Mouse (Mus musculus): Measurements from ENCODE around the gene Kif13a. TPM values are rescaled to one million over a fixed set of nuclear protein-coding genes. Genes with fewer than 3 reads are reported as not detected.

Kif13a gene
- polyA plus RNA-seq, 1 experiment from 2014 or later, result 14.5 TPM

GRCm38 (mm10) chr13:46900870-46901555, 28.7 kb downstream of the Kif13a start:
- Histone ChIP-seq H3K36me3 (ENCODE audit: control insufficient read depth, insufficient read depth, low read length) (no peaks in the 10 kb centered on the region), H3K4me1 (replicated peaks; ENCODE audit: control insufficient read depth, insufficient read depth, low read length) (no peaks in the 10 kb centered on the region), H3K4me3 (ENCODE audit: low read depth, low read length) (no peak overlapping the region), H3K9ac (ENCODE audit: low read depth, low read length) (no peak overlapping the region), H3K27me3 (ENCODE audit: control insufficient read depth, insufficient read depth, low read length) (no peaks in the 10 kb centered on the region), H3K4me2 (replicated peaks; ENCODE audit: low read depth, low read length) (no peak overlapping the region), H3K9me3 (ENCODE audit: control insufficient read depth, low read length) (no peaks in the 10 kb centered on the region), H3K27ac (ENCODE audit: low read depth, low read length) (no peak overlapping the region)
- ATAC-seq (ENCODE audit: low FRiP score), result no peak
- WGBS, result 97% methylated on average over 11 of the region's 11 CpGs
- no peak for DNase-seq (ENCODE audit: low spot score)

DNA sequence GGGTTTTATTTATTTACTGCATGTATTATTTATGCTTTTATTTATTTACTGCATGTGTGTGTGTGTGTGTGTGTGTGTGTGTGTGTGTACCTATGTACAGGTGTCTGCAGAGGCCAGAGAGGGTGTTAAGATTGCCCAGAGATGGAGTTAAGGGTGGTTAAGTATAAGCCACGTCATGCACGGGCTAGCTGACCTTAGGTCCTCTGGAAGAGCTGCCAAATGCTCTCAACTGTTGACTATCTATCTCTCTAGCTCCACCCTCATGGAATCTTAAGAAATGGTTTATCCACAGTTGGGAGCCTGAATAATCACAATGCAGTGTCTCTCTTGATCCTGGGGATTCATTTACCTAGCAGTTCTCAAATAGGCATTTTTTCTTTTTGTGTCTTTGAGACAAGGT, 30.8 kb downstream of the Kif13a start:
- H3K27ac ChIP-seq (ENCODE audit: low read depth, low read length), result no peak overlapping the region
- DNase-seq (ENCODE audit: low spot score), result no peak
- H3K27me3 ChIP-seq (ENCODE audit: control insufficient read depth, insufficient read depth, low read length), result no peaks in the 10 kb centered on the region
- WGBS, result 78% methylated on average over 2 of the region's 2 CpGs
- H3K9me3 ChIP-seq (ENCODE audit: control insufficient read depth, low read length), result no peaks in the 10 kb centered on the region
- H3K4me2 ChIP-seq (replicated peaks; ENCODE audit: low read depth, low read length), result no peak overlapping the region
- H3K9ac ChIP-seq (ENCODE audit: low read depth, low read length), result no peak overlapping the region
- H3K4me1 ChIP-seq (replicated peaks; ENCODE audit: control insufficient read depth, insufficient read depth, low read length), result no peaks in the 10 kb centered on the region
- H3K36me3 ChIP-seq (ENCODE audit: control insufficient read depth, insufficient read depth, low read length), result no peaks in the 10 kb centered on the region
- H3K4me3 ChIP-seq (ENCODE audit: low read depth, low read length), result no peak overlapping the region
- ATAC-seq (ENCODE audit: low FRiP score), result no peak

- Histone ChIP-seq H3K9ac (ENCODE audit: low read depth, low read length) (no peak overlapping the region), H3K27me3 (ENCODE audit: control insufficient read depth, insufficient read depth, low read length) (no peaks in the 10 kb centered on the region), H3K4me3 (ENCODE audit: low read depth, low read length) (no peak overlapping the region), H3K9me3 (ENCODE audit: control insufficient read depth, low read length) (no peaks in the 10 kb centered on the region), H3K36me3 (ENCODE audit: control insufficient read depth, insufficient read depth, low read length) (no peaks in the 10 kb centered on the region), H3K4me2 (replicated peaks; ENCODE audit: low read depth, low read length) (no peak overlapping the region), H3K4me1 (replicated peaks; ENCODE audit: control insufficient read depth, insufficient read depth, low read length) (no peaks in the 10 kb centered on the region), H3K27ac (ENCODE audit: low read depth, low read length) (no peak overlapping the region)
- ATAC-seq (ENCODE audit: low FRiP score), result no peak
- DNase-seq (ENCODE audit: low spot score), result no peak
- 82% methylated on average over 11 of the region's 11 CpGs for WGBS
These were observed 31.3 kb downstream of the Kif13a start for GRCm38 (mm10) chr13:46898411-46898810.

GRCm38 (mm10) chr13:46892380-46892779, 37.3 kb downstream of the Kif13a start:
- Histone ChIP-seq H3K27me3 (ENCODE audit: control insufficient read depth, insufficient read depth, low read length) (no peaks in the 10 kb centered on the region), H3K9ac (ENCODE audit: low read depth, low read length) (no peak overlapping the region), H3K4me3 (ENCODE audit: low read depth, low read length) (no peak overlapping the region), H3K4me1 (replicated peaks; ENCODE audit: control insufficient read depth, insufficient read depth, low read length) (no peaks in the 10 kb centered on the region), H3K36me3 (ENCODE audit: control insufficient read depth, insufficient read depth, low read length) (no peaks in the 10 kb centered on the region), H3K4me2 (replicated peaks; ENCODE audit: low read depth, low read length) (no peak overlapping the region), H3K9me3 (ENCODE audit: control insufficient read depth, low read length) (no peaks in the 10 kb centered on the region), H3K27ac (ENCODE audit: low read depth, low read length) (no peak overlapping the region)
- DNase-seq (ENCODE audit: low spot score) (no peak), ATAC-seq (ENCODE audit: low FRiP score) (no peak)
- WGBS, result 67% methylated on average over 4 of the region's 4 CpGs

- no peak overlapping the region for H3K4me3 ChIP-seq (ENCODE audit: low read depth, low read length)
- ATAC-seq (ENCODE audit: low FRiP score) (no peak), DNase-seq (ENCODE audit: low spot score) (no peak)
- no peak overlapping the region for H3K4me2 ChIP-seq (replicated peaks; ENCODE audit: low read depth, low read length)
- H3K9ac ChIP-seq (ENCODE audit: low read depth, low read length), result no peak overlapping the region
- H3K27ac ChIP-seq (ENCODE audit: low read depth, low read length), result no peak overlapping the region
- H3K36me3 ChIP-seq (ENCODE audit: control insufficient read depth, insufficient read depth, low read length), result no peaks in the 10 kb centered on the region
- WGBS, result 88% methylated on average over 12 of the region's 12 CpGs
- H3K4me1 ChIP-seq (replicated peaks; ENCODE audit: control insufficient read depth, insufficient read depth, low read length), result no peaks in the 10 kb centered on the region
- H3K9me3 ChIP-seq (ENCODE audit: control insufficient read depth, low read length), result no peaks in the 10 kb centered on the region
- H3K27me3 ChIP-seq (ENCODE audit: control insufficient read depth, insufficient read depth, low read length), result no peaks in the 10 kb centered on the region
These were observed 41.5 kb downstream of the Kif13a start for GRCm38 (mm10) chr13:46888150-46888683.

GRCm38 (mm10) chr13:46886497-46887261, 43.0 kb downstream of the Kif13a start:
- 95% methylated on average over 10 of the region's 10 CpGs for WGBS
- ATAC-seq (ENCODE audit: low FRiP score), result no peak

GRCm38 (mm10) chr13:46885759-46886060, 44.0 kb downstream of the Kif13a start:
- DNase-seq (ENCODE audit: low spot score) (no peak), ATAC-seq (ENCODE audit: low FRiP score) (no peak)
- WGBS, result 63% methylated on average over 5 of the region's 5 CpGs
- H3K27me3 ChIP-seq (ENCODE audit: control insufficient read depth, insufficient read depth, low read length), result no peaks in the 10 kb centered on the region
- no peaks in the 10 kb centered on the region for H3K9me3 ChIP-seq (ENCODE audit: control insufficient read depth, low read length)
- no peak overlapping the region for H3K27ac ChIP-seq (ENCODE audit: low read depth, low read length)
- no peak overlapping the region for H3K4me2 ChIP-seq (replicated peaks; ENCODE audit: low read depth, low read length)
- no peak overlapping the region for H3K9ac ChIP-seq (ENCODE audit: low read depth, low read length)
- no peaks in the 10 kb centered on the region for H3K36me3 ChIP-seq (ENCODE audit: control insufficient read depth, insufficient read depth, low read length)
- H3K4me1 ChIP-seq (replicated peaks; ENCODE audit: control insufficient read depth, insufficient read depth, low read length), result no peaks in the 10 kb centered on the region
- no peak overlapping the region for H3K4me3 ChIP-seq (ENCODE audit: low read depth, low read length)

More at GRCm38 (mm10) chr13:46886497-46887261, 43.0 kb downstream of the Kif13a start:
- Histone ChIP-seq H3K27ac (ENCODE audit: low read depth, low read length) (no peak overlapping the region), H3K36me3 (ENCODE audit: control insufficient read depth, insufficient read depth, low read length) (no peaks in the 10 kb centered on the region), H3K27me3 (ENCODE audit: control insufficient read depth, insufficient read depth, low read length) (no peaks in the 10 kb centered on the region), H3K4me1 (replicated peaks; ENCODE audit: control insufficient read depth, insufficient read depth, low read length) (no peaks in the 10 kb centered on the region), H3K4me3 (ENCODE audit: low read depth, low read length) (no peak overlapping the region), H3K4me2 (replicated peaks; ENCODE audit: low read depth, low read length) (no peak overlapping the region), H3K9ac (ENCODE audit: low read depth, low read length) (no peak overlapping the region), H3K9me3 (ENCODE audit: control insufficient read depth, low read length) (no peaks in the 10 kb centered on the region)
- no peak for DNase-seq (ENCODE audit: low spot score)

DNA sequence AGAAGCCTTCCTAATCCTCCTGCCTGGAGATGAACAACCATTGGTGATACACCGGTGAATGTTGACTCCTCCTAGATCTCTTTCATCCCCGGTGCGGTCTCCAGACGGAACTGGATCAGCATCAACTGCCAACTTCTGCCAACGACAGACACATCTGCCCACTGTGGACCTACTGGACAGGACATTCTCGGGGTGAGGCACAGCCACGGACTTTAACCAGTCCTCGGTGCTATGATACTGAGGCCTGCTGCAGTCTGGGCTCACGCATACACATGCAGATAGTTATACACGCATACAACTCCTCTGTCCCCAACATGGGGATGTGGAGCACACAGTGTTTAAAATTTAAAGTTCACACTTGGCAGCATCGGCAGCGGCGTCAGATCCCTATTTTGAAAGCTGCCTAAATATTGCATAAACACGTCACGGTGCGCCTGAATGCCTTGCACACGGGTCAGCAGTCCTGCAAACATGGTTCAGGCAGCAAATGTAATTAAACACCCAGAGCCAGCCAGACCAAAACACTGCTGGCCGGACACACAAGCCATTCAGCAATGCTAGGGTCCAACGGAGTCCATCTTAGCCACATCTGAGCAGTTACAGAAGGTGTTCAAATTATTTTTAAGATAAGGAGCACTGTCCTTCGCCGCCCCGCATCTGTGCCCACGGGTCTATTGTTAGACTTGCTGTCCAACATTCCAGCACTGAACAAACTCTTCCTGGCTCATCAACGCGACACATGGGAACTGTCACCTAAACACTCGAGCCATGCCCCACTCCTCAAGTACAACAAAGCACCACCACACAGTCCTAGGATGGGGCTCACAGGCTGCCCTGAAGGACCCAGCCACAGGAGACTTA, 44.5 kb downstream of the Kif13a start:
- Histone ChIP-seq H3K4me1 (replicated peaks; ENCODE audit: control insufficient read depth, insufficient read depth, low read length) (no peaks in the 10 kb centered on the region), H3K27ac (ENCODE audit: low read depth, low read length) (no peak overlapping the region), H3K4me2 (replicated peaks; ENCODE audit: low read depth, low read length) (no peak overlapping the region), H3K27me3 (ENCODE audit: control insufficient read depth, insufficient read depth, low read length) (no peaks in the 10 kb centered on the region), H3K4me3 (ENCODE audit: low read depth, low read length) (no peak overlapping the region), H3K9me3 (ENCODE audit: control insufficient read depth, low read length) (no peaks in the 10 kb centered on the region), H3K9ac (ENCODE audit: low read depth, low read length) (no peak overlapping the region), H3K36me3 (ENCODE audit: control insufficient read depth, insufficient read depth, low read length) (no peaks in the 10 kb centered on the region)
- no peak for ATAC-seq (ENCODE audit: low FRiP score)
- no peak for DNase-seq (ENCODE audit: low spot score)
- 87% methylated on average over 26 of the region's 26 CpGs for WGBS

Data from hindbrain, embryonic 11.5 days (tissue).